Mouse (Mus musculus) cerebellum, postnatal 36 days (tissue): ENCODE measurements at regions not wholly inside any gene's neighbourhood (a gene's known extent, or its start where the extent isn't known, plus 50 kb on each side); places are given as distances from the start of the nearest gene placed in this dataset.

Experiments
- DNase-seq, 2 experiments: peaks; one replicate each; pipeline ENCODE4 v3.0.0; 2021 to 2022; ENCODE audit warnings: mixed read lengths in 2 of 2

DNA sequence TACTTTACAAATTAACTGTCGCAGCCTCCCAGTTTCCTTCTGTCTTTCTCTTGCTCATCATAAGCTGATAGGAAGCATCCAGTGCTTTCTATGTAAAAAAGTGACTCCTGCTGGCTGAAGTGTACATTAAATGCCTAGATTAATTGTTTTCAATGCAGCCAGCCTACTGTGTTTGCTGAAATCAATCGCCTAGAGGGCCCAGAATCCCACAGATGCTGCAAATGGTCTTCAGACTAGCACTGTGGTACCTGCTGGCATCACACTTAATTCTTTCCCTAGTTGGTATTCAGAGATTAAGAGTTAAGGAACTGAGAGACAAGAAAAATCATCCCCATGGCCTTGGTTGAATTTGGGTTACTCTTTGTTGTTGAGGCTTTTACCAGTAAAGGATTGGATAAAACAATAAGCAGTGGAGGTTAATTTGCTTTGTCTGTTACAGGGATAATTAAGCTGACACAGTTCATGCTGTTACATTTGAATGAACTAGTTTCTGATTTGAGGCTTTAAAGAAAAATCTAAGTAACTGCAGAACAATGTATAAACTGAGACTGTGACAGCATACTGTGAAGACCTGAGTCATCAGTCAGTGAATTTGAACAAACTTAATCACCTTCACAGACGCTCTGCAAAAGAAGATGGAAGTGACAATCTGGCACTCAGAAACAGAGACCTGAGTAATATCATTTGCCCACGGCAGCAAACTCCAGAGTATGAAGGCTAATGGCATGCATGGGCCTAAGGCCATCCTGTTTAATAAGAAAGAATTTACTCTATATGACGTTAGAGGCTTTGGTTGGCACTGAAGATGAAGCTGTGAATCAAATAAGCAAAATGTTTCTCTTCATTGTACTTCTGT lies 339.0 kb upstream of the Ddi1 start:
- no peak for DNase-seq
